Mouse (Mus musculus) kidney, postnatal 0 days (tissue): ENCODE data around the gene Ppm1b. TPM values are rescaled to one million over a fixed set of nuclear protein-coding genes. Genes with fewer than 3 reads are reported as not detected.

ENCODE experiments used
- ATAC-seq: fragments of 200-750 bp; cut with Nextera tagmentation; replicated peaks from 2 replicates; pipeline ENCODE4 v1.8.0; 2017; ENCODE audit warnings: low read depth, moderate number of reproducible peaks, moderate TSS enrichment, moderate library complexity; ENCODE audit not compliant: low FRiP score
- DNase-seq: peaks from one replicate; pipeline ENCODE4 v3.0.0-alpha.2; 2016; ENCODE audit warnings: low spot score
- H3K27ac ChIP-seq: fragments of 300-500 bp; sonication (generic); 2 replicates; pipeline ENCODE4 v1.5.1; 2014; ENCODE audit warnings: mild to moderate bottlenecking
- H3K27me3 ChIP-seq: fragments of 300-500 bp; sonication (generic); 2 replicates; pipeline ENCODE4 v1.6.1; 2014; ENCODE audit warnings: low read length, mixed read lengths; ENCODE audit not compliant: insufficient read depth
- H3K36me3 ChIP-seq: fragments of 300-500 bp; sonication (generic); 2 replicates; pipeline ENCODE4 v1.6.1; 2014; ENCODE audit warnings: low read length, mixed read lengths; ENCODE audit not compliant: insufficient read depth
- H3K4me1 ChIP-seq: fragments of 300-500 bp; sonication (generic); replicated peaks from 2 replicates; pipeline ENCODE4 v1.6.1; 2014; ENCODE audit warnings: antibody characterized with exemption, low read length, mixed read lengths; ENCODE audit not compliant: insufficient read depth
- H3K4me2 ChIP-seq: fragments of 300-500 bp; sonication (generic); 2 replicates; pipeline ENCODE4 v1.6.1; 2014; ENCODE audit warnings: mild to moderate bottlenecking, low read length, moderate library complexity, mixed read lengths
- H3K4me3 ChIP-seq: fragments of 300-500 bp; sonication (generic); replicated peaks from 2 replicates; pipeline ENCODE4 v1.5.1; 2014; ENCODE audit warnings: low read depth, low read length
- H3K9ac ChIP-seq: fragments of 300-500 bp; sonication (generic); 2 replicates; pipeline ENCODE4 v1.6.1; 2014; ENCODE audit warnings: low read depth, low read length
- H3K9me3 ChIP-seq: fragments of 300-500 bp; sonication (generic); replicated peaks from 2 replicates; pipeline ENCODE4 v1.6.1; 2016; ENCODE audit warnings: low read length, inconsistent platforms, mixed read lengths
- CTCF ChIP-seq: IDR thresholded peaks from 2 replicates; pipeline ENCODE4 v1.5.1; 2016; ENCODE audit warnings: antibody characterized with exemption, low read depth, mild to moderate bottlenecking, moderate library complexity
- WGBS: fragments of 180-500 bp; shearing (Covaris S2); extraction: QIAGEN DNeasy Blood & Tissue Kit; methylation state at CpG from one replicate; pipeline ENCODE4 v1.1.7; 2014; 5-methylcytosine and 5-hydroxymethylcytosine counted together
- polyA plus RNA-seq: library from polyadenylated mRNA; unstranded; fragments of >200 nt; fragmentation: Nextera tagmentation; extraction: Ambion mirVana; gene quantifications from 2 replicates; pipeline ENCODE4 v1.2.1, GENCODE M21; 2015

The Ppm1b gene
- 66.2 and 67.3 TPM in 2 replicates for polyA plus RNA-seq

GRCm38 (mm10) chr17:84956441-84956840, at the start of gene Ppm1b:
TSS of gene Ppm1b (plus strand) at chr17:84956741.
- Histone ChIP-seq H3K4me2 (peak within 1 kb of the TSS; percentile 76), H3K27ac (peak within 1 kb of the TSS; percentile 93), H3K27me3 (no peaks in the 10 kb centered on the region), H3K4me1 (peaks cover 14% of the 10 kb centered on the region; the same call in 1 of the 2 replicates), H3K4me3 (peak within 1 kb of the TSS; percentile 40), H3K36me3 (no peaks in the 10 kb centered on the region), H3K9me3 (no peaks in the 10 kb centered on the region), H3K9ac (peak within 1 kb of the TSS; percentile 31)
- ATAC-seq (no peak), DNase-seq (no peak)
- 24% methylated on average over 9 of the region's 9 CpGs for WGBS
- TF ChIP-seq CTCF, result no peak

GRCm38 (mm10) chr17:84921666-84922376, 34.7 kb upstream of the Ppm1b start:
- Histone ChIP-seq H3K9ac (no peak overlapping the region), H3K27ac (no peak overlapping the region), H3K27me3 (no peaks in the 10 kb centered on the region), H3K4me2 (no peak overlapping the region), H3K9me3 (no peaks in the 10 kb centered on the region), H3K36me3 (no peaks in the 10 kb centered on the region), H3K4me1 (no peaks in the 10 kb centered on the region), H3K4me3 (no peak overlapping the region)
- ATAC-seq (no peak), DNase-seq (no peak)
- TF ChIP-seq CTCF, result no peak
- 87% methylated on average over 19 of the region's 19 CpGs for WGBS

GRCm38 (mm10) chr17:84924779-84925178, 31.8 kb upstream of the Ppm1b start:
- no peaks in the 10 kb centered on the region for H3K27me3 ChIP-seq
- no peak overlapping the region for H3K4me3 ChIP-seq
- H3K27ac ChIP-seq, result no peak overlapping the region
- DNase-seq (no peak), ATAC-seq (no peak)
- no peak for TF ChIP-seq CTCF
- no peak overlapping the region for H3K4me2 ChIP-seq
- 94% methylated on average over 5 of the region's 5 CpGs for WGBS
- no peaks in the 10 kb centered on the region for H3K4me1 ChIP-seq
- H3K9me3 ChIP-seq, result no peaks in the 10 kb centered on the region
- H3K36me3 ChIP-seq, result no peaks in the 10 kb centered on the region
- H3K9ac ChIP-seq, result no peak overlapping the region

GRCm38 (mm10) chr17:84926233-84926632, 30.3 kb upstream of the Ppm1b start:
- Histone ChIP-seq H3K4me2 (no peak overlapping the region), H3K9me3 (no peaks in the 10 kb centered on the region), H3K9ac (no peak overlapping the region), H3K27me3 (no peaks in the 10 kb centered on the region), H3K4me3 (no peak overlapping the region), H3K36me3 (no peaks in the 10 kb centered on the region), H3K4me1 (no peaks in the 10 kb centered on the region), H3K27ac (no peak overlapping the region)
- TF ChIP-seq CTCF, result no peak
- WGBS, result 71% methylated on average over 5 of the region's 5 CpGs
- no peak for ATAC-seq
- no peak for DNase-seq

- Histone ChIP-seq H3K9me3 (no peaks in the 10 kb centered on the region), H3K4me2 (no peak overlapping the region), H3K4me3 (no peak overlapping the region), H3K4me1 (no peaks in the 10 kb centered on the region), H3K36me3 (no peaks in the 10 kb centered on the region), H3K27ac (no peak overlapping the region), H3K9ac (no peak overlapping the region), H3K27me3 (no peaks in the 10 kb centered on the region)
- TF ChIP-seq CTCF, result no peak
- 35% methylated on average over 5 of the region's 5 CpGs for WGBS
- DNase-seq (peak; percentile 62), ATAC-seq (0 out of 2 replicates have a peak, but pooled peaks have one; percentile 29)
Measured at GRCm38 (mm10) chr17:84927580-84927979, 29.0 kb upstream of the Ppm1b start.

GRCm38 (mm10) chr17:84932943-84933342, 23.6 kb upstream of the Ppm1b start:
- H3K4me3 ChIP-seq, result no peak overlapping the region
- H3K9me3 ChIP-seq, result no peaks in the 10 kb centered on the region
- H3K27ac ChIP-seq, result no peak overlapping the region
- WGBS, result 93% methylated on average over 7 of the region's 7 CpGs
- H3K27me3 ChIP-seq, result no peaks in the 10 kb centered on the region
- no peaks in the 10 kb centered on the region for H3K4me1 ChIP-seq
- no peak for TF ChIP-seq CTCF
- no peaks in the 10 kb centered on the region for H3K36me3 ChIP-seq
- DNase-seq (no peak), ATAC-seq (no peak)
- H3K9ac ChIP-seq, result no peak overlapping the region
- H3K4me2 ChIP-seq, result no peak overlapping the region
